Mouse (Mus musculus): ENCODE data around the gene Ppcs.

GRCm38 (mm10) chr4:119442539-119442938 lies 20.3 kb upstream of the Ppcs start:
- no peak for TF ChIP-seq USF1 (IDR thresholded peaks at IDR 0.05; ENCODE audit: low read depth)
- no peak for TF ChIP-seq MYOD1 (IDR thresholded peaks at IDR 0.05; ENCODE audit: control insufficient read depth in 1 of 3, insufficient read length in 2 of 3, low read depth in 2 of 3)
- no peak for TF ChIP-seq POLR2A (IDR thresholded peaks at IDR 0.05; ENCODE audit: insufficient read length, low read depth)
- TF ChIP-seq E2F4 (IDR thresholded peaks at IDR 0.05; ENCODE audit: insufficient read depth), result no peak
- TF ChIP-seq MAX (IDR thresholded peaks at IDR 0.05; ENCODE audit: low read depth), result no peak
